Mouse (Mus musculus) hindbrain, embryonic 15.5 days (tissue): ENCODE measurements around the gene Serping1. TPM values are rescaled to one million over a fixed set of nuclear protein-coding genes. Genes with fewer than 3 reads are reported as not detected.

Experiments used
- ATAC-seq: fragments of 200-750 bp; cut with Nextera tagmentation; 2 replicates; pipeline ENCODE4 v1.8.0; 2017; ENCODE audit warnings: low read depth, moderate number of reproducible peaks, moderate TSS enrichment; ENCODE audit not compliant: low FRiP score
- H3K27ac ChIP-seq: fragments of 300-500 bp; sonication (generic); replicated peaks from 2 replicates; pipeline ENCODE4 v1.5.1; 2015; ENCODE audit warnings: mild to moderate bottlenecking, inconsistent platforms
- H3K27me3 ChIP-seq: fragments of 300-500 bp; sonication (generic); 2 replicates; pipeline ENCODE4 v1.6.1; 2015; ENCODE audit warnings: control low read depth, inconsistent platforms
- H3K36me3 ChIP-seq: fragments of 300-500 bp; sonication (generic); 2 replicates; pipeline ENCODE4 v1.6.1; 2015; ENCODE audit warnings: control low read depth, inconsistent platforms
- H3K4me1 ChIP-seq: fragments of 300-500 bp; sonication (generic); replicated peaks from 2 replicates; pipeline ENCODE4 v1.6.1; 2015; ENCODE audit warnings: control low read depth, inconsistent platforms
- H3K4me2 ChIP-seq: fragments of 300-500 bp; sonication (generic); 2 replicates; pipeline ENCODE4 v1.6.1; 2015; ENCODE audit warnings: moderate library complexity, mild to moderate bottlenecking, inconsistent platforms
- H3K4me3 ChIP-seq: fragments of 300-500 bp; sonication (generic); 2 replicates; pipeline ENCODE4 v1.5.1; 2015; ENCODE audit warnings: mild to moderate bottlenecking, inconsistent platforms
- H3K9ac ChIP-seq: fragments of 300-500 bp; sonication (generic); 2 replicates; pipeline ENCODE4 v1.6.1; 2015; ENCODE audit warnings: inconsistent platforms
- H3K9me3 ChIP-seq: fragments of 300-500 bp; sonication (generic); 2 replicates; pipeline ENCODE4 v1.6.1; 2016; ENCODE audit warnings: control low read depth, inconsistent platforms
- WGBS: fragments of 180-500 bp; shearing (Covaris S2); methylation state at CpG from one replicate; pipeline ENCODE4 v1.1.7; 2015; 5-methylcytosine and 5-hydroxymethylcytosine counted together
- microRNA counts: library from miRNA; unstranded; fragments of <30 nt; microRNA quantifications from one replicate; lab custom pipeline; 2016
- microRNA-seq: library from miRNA; unstranded; fragments of <30 nt; microRNA quantifications from one replicate; pipeline ENCODE4, GENCODE M21; 2016
- polyA plus RNA-seq: library from polyadenylated mRNA; unstranded; fragments of >200 nt; fragmentation: Nextera tagmentation; extraction: Ambion mirVana; gene quantifications from 2 replicates; pipeline ENCODE4 v1.2.1, GENCODE M21; 2015

Gene Serping1
- polyA plus RNA-seq, 1 experiment from 2014 or later, result 39.5 TPM

GRCm38 (mm10) chr2:84723856-84724255, 51.4 kb downstream of the Serping1 start:
- no peaks in the 10 kb centered on the region for H3K9me3 ChIP-seq
- peaks cover 28% of the 10 kb centered on the region for H3K4me1 ChIP-seq
- no peaks in the 10 kb centered on the region for H3K27me3 ChIP-seq
- WGBS, result 96% methylated on average over 14 of the region's 14 CpGs
- H3K4me3 ChIP-seq, result no peak overlapping the region
- H3K4me2 ChIP-seq, result no peak overlapping the region
- no peak overlapping the region for H3K9ac ChIP-seq
- H3K36me3 ChIP-seq, result peaks cover 27% of the 10 kb centered on the region
- no peak for ATAC-seq
- no peak overlapping the region for H3K27ac ChIP-seq

- Histone ChIP-seq H3K4me2 (no peak overlapping the region), H3K9ac (no peak overlapping the region), H3K9me3 (no peaks in the 10 kb centered on the region), H3K36me3 (peaks cover 27% of the 10 kb centered on the region), H3K27me3 (no peaks in the 10 kb centered on the region), H3K27ac (no peak overlapping the region), H3K4me3 (no peak overlapping the region), H3K4me1 (peaks cover 28% of the 10 kb centered on the region)
- ATAC-seq, result no peak
- 78% methylated on average over 3 of the region's 3 CpGs for WGBS
Observed at GRCm38 (mm10) chr2:84721182-84721581, 54.1 kb downstream of the Serping1 start.

- Histone ChIP-seq H3K27ac (no peak overlapping the region), H3K27me3 (no peaks in the 10 kb centered on the region), H3K9me3 (no peaks in the 10 kb centered on the region), H3K9ac (no peak overlapping the region), H3K4me3 (no peak overlapping the region), H3K36me3 (peaks cover 27% of the 10 kb centered on the region), H3K4me1 (peaks cover 23% of the 10 kb centered on the region), H3K4me2 (no peak overlapping the region)
- ATAC-seq, result no peak
- WGBS, result 96% methylated on average over 2 of the region's 2 CpGs
Observed at GRCm38 (mm10) chr2:84720718-84721117, 54.5 kb downstream of the Serping1 start.

GRCm38 (mm10) chr2:84717357-84717756, 57.9 kb downstream of the Serping1 start:
- peaks cover 23% of the 10 kb centered on the region for H3K4me1 ChIP-seq
- H3K9ac ChIP-seq, result no peak overlapping the region
- no peak overlapping the region for H3K4me3 ChIP-seq
- no peak overlapping the region for H3K27ac ChIP-seq
- peaks cover 13% of the 10 kb centered on the region for H3K36me3 ChIP-seq
- H3K4me2 ChIP-seq, result no peak overlapping the region
- no peaks in the 10 kb centered on the region for H3K27me3 ChIP-seq
- no peak for ATAC-seq
- H3K9me3 ChIP-seq, result no peaks in the 10 kb centered on the region
- 93% methylated on average over 4 of the region's 4 CpGs for WGBS

DNA sequence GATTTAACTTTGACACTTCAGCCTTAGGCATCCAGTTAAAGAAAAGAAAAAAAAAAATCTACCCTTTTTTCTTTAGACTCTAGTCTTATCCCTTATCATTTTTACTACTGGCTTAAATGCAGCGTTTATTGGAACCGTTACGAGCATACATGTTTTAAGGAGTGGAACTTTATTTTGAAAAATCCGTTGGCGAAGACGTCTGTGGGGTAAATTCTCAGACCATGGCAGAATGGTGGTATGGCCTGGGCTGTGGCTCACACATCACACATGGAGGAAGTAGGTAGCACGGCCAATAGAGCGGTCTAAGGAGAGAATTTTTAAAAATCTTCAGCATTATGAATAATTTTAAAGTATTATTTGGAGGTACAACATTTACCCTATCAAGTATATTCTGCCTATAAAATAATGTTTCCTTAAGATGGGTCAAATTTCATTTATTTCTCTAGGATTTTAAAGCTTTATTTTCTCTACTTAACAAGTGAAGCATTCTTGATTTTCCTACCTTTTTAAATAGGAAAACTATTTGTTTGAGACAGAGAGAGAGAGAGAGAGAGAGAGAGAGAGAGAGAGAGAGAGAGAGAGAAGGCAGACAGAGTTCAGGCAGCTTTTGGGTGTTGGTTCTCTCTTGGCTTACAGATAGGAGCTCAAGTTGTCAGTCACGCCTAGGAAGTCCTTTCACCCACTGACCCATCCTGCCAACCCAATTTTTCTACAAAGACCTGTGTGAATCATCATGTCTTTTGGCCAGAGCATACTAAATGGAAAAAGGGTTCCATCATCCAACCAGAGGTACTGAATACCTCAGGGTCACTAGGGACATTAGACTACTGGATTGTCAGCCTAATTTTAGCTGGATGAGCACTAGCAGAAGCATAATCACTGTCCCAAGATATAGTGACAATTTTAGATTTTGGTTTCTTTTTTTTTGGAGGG, 58.6 kb downstream of the Serping1 start:
- Histone ChIP-seq H3K9me3 (no peaks in the 10 kb centered on the region), H3K4me2 (peak overlapping the region; percentile 96), H3K4me3 (peak overlapping the region; percentile 93), H3K27ac (peak overlapping the region; percentile 94), H3K27me3 (no peaks in the 10 kb centered on the region), H3K36me3 (peaks cover 7% of the 10 kb centered on the region), H3K4me1 (peaks cover 27% of the 10 kb centered on the region), H3K9ac (peak overlapping the region; percentile 58)
- WGBS, result 38% methylated on average over 9 of the region's 9 CpGs
- ATAC-seq, result no peak

DNA sequence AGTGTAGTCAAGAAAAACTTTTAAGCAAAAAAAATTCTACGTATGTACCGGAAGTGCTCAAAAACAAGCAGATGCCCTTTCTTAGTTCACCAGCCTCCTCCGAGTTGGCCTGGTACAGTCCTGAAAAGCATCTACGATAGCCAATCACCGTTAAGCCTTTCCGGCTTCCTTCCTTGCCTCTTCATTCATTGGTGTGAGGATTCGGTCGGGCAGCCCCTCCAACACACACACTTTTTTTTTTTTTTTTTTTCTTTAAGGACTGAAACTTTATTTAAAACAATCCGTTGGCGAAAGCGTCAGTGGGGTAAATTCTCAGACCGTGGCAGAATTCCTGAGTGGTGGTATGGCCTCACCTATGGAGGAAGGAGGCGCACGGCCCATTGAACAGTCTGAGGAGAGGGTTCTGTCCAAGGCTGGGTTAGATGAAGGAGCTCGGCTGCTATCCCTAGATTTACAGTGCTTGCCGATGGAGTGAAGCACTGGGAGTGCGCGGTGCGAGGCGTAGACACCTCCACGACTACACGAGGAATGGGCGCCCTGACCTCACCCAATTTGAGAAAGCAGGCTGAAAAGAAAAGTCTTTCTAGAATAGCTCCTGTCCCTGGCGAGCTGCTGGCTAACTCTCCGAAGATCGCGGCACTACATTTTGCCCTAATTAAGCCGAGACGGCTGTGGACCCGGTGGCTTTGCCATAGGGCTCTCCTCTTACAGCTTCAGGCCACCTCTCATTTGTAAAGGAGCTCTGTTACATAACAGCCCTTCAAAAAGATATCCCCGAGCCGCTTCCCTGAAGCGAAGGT, 59.5 kb downstream of the Serping1 start:
- H3K4me3 ChIP-seq, result peak overlapping the region; percentile 93
- peak overlapping the region; percentile 96 for H3K4me2 ChIP-seq
- H3K27ac ChIP-seq, result peak overlapping the region; percentile 94
- H3K9ac ChIP-seq, result peak overlapping the region; percentile 58
- peaks cover 3% of the 10 kb centered on the region for H3K36me3 ChIP-seq
- peak; percentile 95 for ATAC-seq
- WGBS, result under 1% methylated on average over 33 of the region's 33 CpGs
- H3K4me1 ChIP-seq, result peaks cover 27% of the 10 kb centered on the region
- no peaks in the 10 kb centered on the region for H3K9me3 ChIP-seq
- no peaks in the 10 kb centered on the region for H3K27me3 ChIP-seq

MicroRNA genes within 50 kb of the gene (microRNA counts, 519-probe panel; counts per million panel counts)
- microRNA mmu-miR-130a (lab: Ali Mortazavi, UCI), result 5,301 counts per million, percentile 98 among the panel's probes with 10 or more counts

Small RNAs within 50 kb of the gene (microRNA-seq; reads per million reads assigned to microRNA genes)
- 24,276 reads per million, percentile 98 among the genes with 10 or more reads in this experiment for gene Mir130a

Other genes starting within 250 kb of the Serping1 start
- gene Ctnnd1, start 124.7 kb downstream of the Serping1 start, polyA plus RNA-seq, result 32.6 and 32.7 TPM in 2 replicates
- gene Btbd18, start 116.4 kb downstream of the Serping1 start, polyA plus RNA-seq, result 0.10 and 0.35 TPM in 2 replicates
- gene Selenoh, start 104.7 kb downstream of the Serping1 start, polyA plus RNA-seq, result 195 and 212 TPM in 2 replicates
- not detected in 2 replicates for gene Gm28635, start 97.4 kb downstream of the Serping1 start, polyA plus RNA-seq
- 53.4 and 53.6 TPM in 2 replicates for gene Med19, start 97.0 kb downstream of the Serping1 start, polyA plus RNA-seq
- 293 and 294 TPM in 2 replicates for gene Tmx2, start 96.3 kb downstream of the Serping1 start, polyA plus RNA-seq
- 18.3 and 19.0 TPM in 2 replicates for gene Zdhhc5, start 60.3 kb downstream of the Serping1 start, polyA plus RNA-seq
- gene Clp1, start 48.1 kb downstream of the Serping1 start, polyA plus RNA-seq, result 20.7 and 22.4 TPM in 2 replicates
- 18.9 and 19.8 TPM in 2 replicates for gene Ypel4, start 41.4 kb downstream of the Serping1 start, polyA plus RNA-seq
- gene Gm19426, start 31.8 kb downstream of the Serping1 start, polyA plus RNA-seq, result 5.1 and 5.9 TPM in 2 replicates
- gene Ube2l6, start 23.4 kb upstream of the Serping1 start, polyA plus RNA-seq, result 23.2 and 26.7 TPM in 2 replicates
- not detected in 2 replicates for gene Smtnl1, start 47.2 kb upstream of the Serping1 start, polyA plus RNA-seq
- 73.4 and 75.2 TPM in 2 replicates for gene Timm10, start 51.6 kb upstream of the Serping1 start, polyA plus RNA-seq
- gene Slc43a1, start 63.4 kb upstream of the Serping1 start, polyA plus RNA-seq, result 2.3 and 2.4 TPM in 2 replicates
- 5.0 and 6.2 TPM in 2 replicates for gene Rtn4rl2, start 111.3 kb upstream of the Serping1 start, polyA plus RNA-seq
- 5.2 and 5.3 TPM in 2 replicates for gene Slc43a3, start 161.1 kb upstream of the Serping1 start, polyA plus RNA-seq
- gene Prg2, start 205.0 kb upstream of the Serping1 start, polyA plus RNA-seq, result 0.18 TPM in 1 of 2 replicates, not detected in the other
- gene Prg3, start 212.8 kb upstream of the Serping1 start, polyA plus RNA-seq, result not detected in 2 replicates